Mouse (Mus musculus) E14TG2a.4 (cell line): ENCODE results near the gene Tnfrsf18.

Experiments used
- H3K27me3 ChIP-seq: 2 replicates; pipeline ENCODE4 v1.6.1; 2014; ENCODE audit warnings: low read length, control low read depth; ENCODE audit not compliant: insufficient read depth
- H3K36me3 ChIP-seq: 2 replicates; pipeline ENCODE4 v1.6.1; 2014; ENCODE audit warnings: low read length, control low read depth; ENCODE audit not compliant: insufficient read depth
- H3K4me1 ChIP-seq: replicated peaks from 2 replicates; pipeline ENCODE4 v1.6.1; 2014; ENCODE audit warnings: low read depth, low read length, control low read depth
- H3K4me3 ChIP-seq: replicated peaks from 2 replicates; pipeline ENCODE4 v1.5.1; 2014; ENCODE audit warnings: mild to moderate bottlenecking, low read length
- H3K9me3 ChIP-seq: 2 replicates; pipeline ENCODE4 v1.6.1; 2014; ENCODE audit warnings: low read length, control low read depth
- CTCF ChIP-seq: conservative IDR thresholded peaks from 2 replicates; pipeline ENCODE4 v1.5.1; 2014; ENCODE audit warnings: low read length
- NANOG ChIP-seq: IDR thresholded peaks from 2 replicates; pipeline ENCODE4 v1.6.1; 2014; ENCODE audit warnings: borderline replicate concordance, low read length, mixed read lengths
- POU5F1 ChIP-seq: IDR thresholded peaks from 2 replicates; pipeline ENCODE4 v1.6.1; 2014; ENCODE audit warnings: low read length, borderline replicate concordance

The Tnfrsf18 gene

GRCm38 (mm10) chr4:156004109-156004508 is 21.9 kb upstream of the Tnfrsf18 start:
- Histone ChIP-seq H3K36me3 (peaks cover 94% of the 10 kb centered on the region), H3K27me3 (no peaks in the 10 kb centered on the region), H3K4me1 (0 out of 2 replicates have a peak, but pooled peaks cover 4% of the 10 kb centered on the region), H3K9me3 (no peaks in the 10 kb centered on the region), H3K4me3 (no peak overlapping the region)
- TF ChIP-seq CTCF (no peak), NANOG (no peak), POU5F1 (no peak)

DNA sequence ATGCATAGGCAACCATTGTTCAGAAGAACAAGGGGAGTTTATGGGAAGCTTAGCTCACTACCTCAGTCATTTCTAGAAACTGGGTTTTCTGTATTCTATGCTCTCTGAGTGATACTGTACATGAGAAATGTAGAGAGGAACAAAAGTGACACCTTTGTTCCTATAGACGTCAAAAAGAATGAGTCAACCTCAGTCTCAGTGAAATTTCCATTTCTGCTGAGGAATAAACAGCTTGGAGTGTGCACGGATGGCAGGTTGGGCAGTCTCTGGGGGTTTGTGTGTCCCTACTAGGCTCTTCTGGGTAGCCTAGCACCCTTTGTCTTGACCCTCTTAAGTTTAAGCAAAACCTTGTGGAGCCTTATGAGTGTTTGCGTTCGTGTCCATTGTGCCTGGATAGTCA is 17.6 kb upstream of the Tnfrsf18 start:
- H3K4me1 ChIP-seq = peaks cover 7% of the 10 kb centered on the region; the same call in 1 of the 2 replicates
- H3K27me3 ChIP-seq = no peaks in the 10 kb centered on the region
- H3K9me3 ChIP-seq = no peaks in the 10 kb centered on the region
- no peak overlapping the region for H3K4me3 ChIP-seq
- TF ChIP-seq CTCF (no peak), NANOG (no peak), POU5F1 (no peak)
- peaks cover 98% of the 10 kb centered on the region for H3K36me3 ChIP-seq

DNA sequence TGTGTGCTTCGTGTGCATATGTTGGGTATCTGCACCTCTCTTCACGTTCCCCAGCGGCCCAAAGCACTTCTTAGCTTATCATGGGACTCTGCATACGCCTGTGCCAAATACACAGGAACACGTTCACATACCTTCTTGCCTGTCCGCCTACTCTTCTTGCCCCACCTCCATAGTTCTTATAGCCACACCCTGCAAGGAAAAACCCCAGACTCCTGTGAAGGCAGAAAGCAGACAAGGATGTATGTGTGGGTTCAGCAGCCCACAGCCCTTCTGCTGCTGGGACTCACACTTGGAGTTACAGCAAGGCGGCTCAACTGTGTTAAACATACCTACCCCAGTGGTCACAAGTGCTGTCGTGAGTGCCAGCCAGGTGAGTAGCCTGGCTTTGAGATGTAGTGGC is 12.3 kb upstream of the Tnfrsf18 start, which contains the start of gene Tnfrsf4:
TSS of gene Tnfrsf4 (plus strand) at position 207 of the 400 bp plus-strand sequence.
- no peak for TF ChIP-seq CTCF
- no peak for TF ChIP-seq NANOG
- no peak for TF ChIP-seq POU5F1

DNA sequence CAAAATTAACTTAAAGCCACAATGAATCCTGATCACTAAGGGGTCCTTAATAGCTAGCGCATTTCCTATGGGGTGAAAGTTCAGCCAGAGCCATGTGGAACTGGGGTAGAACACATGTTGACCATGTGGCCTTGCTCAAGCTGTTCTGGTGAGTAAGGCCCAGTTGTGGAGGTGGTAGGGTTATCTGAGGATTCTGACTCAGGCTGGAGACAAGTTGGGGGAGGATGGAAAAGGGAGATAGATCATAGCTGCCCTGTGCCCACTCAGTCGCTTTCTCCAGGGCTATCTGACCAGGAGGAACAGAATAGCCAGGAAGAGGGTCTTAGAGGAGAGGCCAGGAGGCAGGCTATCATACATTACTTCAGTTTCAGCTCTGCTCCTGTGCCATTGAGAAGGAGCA is 11.5 kb upstream of the Tnfrsf18 start:
- Histone ChIP-seq H3K4me1 (peaks cover 9% of the 10 kb centered on the region), H3K36me3 (peaks cover 68% of the 10 kb centered on the region), H3K4me3 (no peak overlapping the region), H3K27me3 (no peaks in the 10 kb centered on the region), H3K9me3 (no peaks in the 10 kb centered on the region)
- TF ChIP-seq POU5F1 (no peak), NANOG (no peak), CTCF (no peak)

More for the DNA sequence above, 12.3 kb upstream of the Tnfrsf18 start, which contains the start of gene Tnfrsf4:
- Histone ChIP-seq H3K9me3 (no peaks in the 10 kb centered on the region), H3K27me3 (no peaks in the 10 kb centered on the region), H3K4me1 (peaks cover 9% of the 10 kb centered on the region), H3K4me3 (no peak within 1 kb of the TSS), H3K36me3 (peaks cover 76% of the 10 kb centered on the region)

DNA sequence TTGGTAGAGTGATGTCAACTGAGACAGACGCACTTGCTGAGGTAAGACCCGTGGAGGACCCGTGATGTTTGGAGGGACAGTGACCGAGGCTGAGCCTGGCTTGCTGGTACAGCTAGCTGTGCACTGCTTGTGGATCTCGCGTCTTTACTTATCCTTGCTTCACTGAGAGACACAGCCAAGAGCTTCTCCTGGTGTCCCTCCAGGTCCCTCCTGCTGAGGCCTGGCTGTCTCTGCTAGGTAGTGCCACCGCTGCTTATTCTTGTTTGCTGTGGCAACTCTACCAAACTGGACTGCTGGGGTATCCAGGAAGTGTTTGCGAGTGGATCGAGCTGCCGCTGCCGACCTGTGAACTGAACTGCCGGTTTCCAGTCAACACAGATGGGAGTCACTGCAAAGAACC is 6.2 kb upstream of the Tnfrsf18 start:
- no peak for TF ChIP-seq CTCF
- no peak for TF ChIP-seq NANOG
- no peak for TF ChIP-seq POU5F1
- H3K4me3 ChIP-seq = no peak overlapping the region
- no peaks in the 10 kb centered on the region for H3K27me3 ChIP-seq

DNA sequence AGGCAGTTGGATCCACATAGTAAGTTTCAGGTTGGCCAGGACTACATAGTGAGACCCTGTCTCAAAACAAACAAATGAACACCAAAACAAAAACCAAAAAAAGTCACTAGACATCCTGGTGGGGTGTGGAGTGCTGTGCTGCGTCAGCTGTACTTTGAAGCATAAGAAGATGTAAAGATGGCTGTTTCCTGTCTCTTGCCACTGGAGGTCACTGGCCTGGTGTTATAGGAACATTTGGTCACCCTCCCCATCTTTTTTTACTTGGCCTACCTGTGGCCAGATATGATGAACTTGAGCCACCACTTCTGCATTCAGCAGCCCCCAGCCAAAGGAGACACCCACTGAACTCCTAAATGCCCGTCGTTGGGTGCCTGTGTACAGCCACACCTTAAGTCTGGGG is 4.6 kb upstream of the Tnfrsf18 start:
- Histone ChIP-seq H3K4me3 (no peak overlapping the region), H3K27me3 (no peaks in the 10 kb centered on the region)
- TF ChIP-seq CTCF (no peak), POU5F1 (no peak), NANOG (no peak)

More for the DNA sequence above, 6.2 kb upstream of the Tnfrsf18 start:
- H3K9me3 ChIP-seq = no peaks in the 10 kb centered on the region
- H3K36me3 ChIP-seq = peaks cover 19% of the 10 kb centered on the region; the same call in 1 of the 2 replicates
- peaks cover 18% of the 10 kb centered on the region for H3K4me1 ChIP-seq

GRCm38 (mm10) chr4:156021942-156022419 is 4.0 kb upstream of the Tnfrsf18 start:
- H3K36me3 ChIP-seq = peaks cover 20% of the 10 kb centered on the region
- TF ChIP-seq NANOG (no peak), POU5F1 (no peak), CTCF (no peak)
- peaks cover 28% of the 10 kb centered on the region for H3K4me1 ChIP-seq

More for the DNA sequence above, 4.6 kb upstream of the Tnfrsf18 start:
- H3K36me3 ChIP-seq = peaks cover 16% of the 10 kb centered on the region
- no peaks in the 10 kb centered on the region for H3K9me3 ChIP-seq
- peaks cover 27% of the 10 kb centered on the region for H3K4me1 ChIP-seq

GRCm38 (mm10) chr4:156023520-156023919 is 2.4 kb upstream of the Tnfrsf18 start:
- H3K27me3 ChIP-seq = no peaks in the 10 kb centered on the region
- H3K36me3 ChIP-seq = peaks cover 36% of the 10 kb centered on the region
- H3K9me3 ChIP-seq = no peaks in the 10 kb centered on the region
- H3K4me3 ChIP-seq = no peak overlapping the region
- H3K4me1 ChIP-seq = peaks cover 28% of the 10 kb centered on the region
- TF ChIP-seq NANOG (no peak), POU5F1 (no peak), CTCF (no peak)

More at GRCm38 (mm10) chr4:156021942-156022419, 4.0 kb upstream of the Tnfrsf18 start:
- H3K4me3 ChIP-seq = no peak overlapping the region
- H3K9me3 ChIP-seq = no peaks in the 10 kb centered on the region
- no peaks in the 10 kb centered on the region for H3K27me3 ChIP-seq

GRCm38 (mm10) chr4:156024184-156024583 is 1.8 kb upstream of the Tnfrsf18 start:
- H3K36me3 ChIP-seq = peaks cover 42% of the 10 kb centered on the region
- H3K9me3 ChIP-seq = no peaks in the 10 kb centered on the region
- H3K4me3 ChIP-seq = no peak overlapping the region
- H3K4me1 ChIP-seq = peaks cover 28% of the 10 kb centered on the region
- no peaks in the 10 kb centered on the region for H3K27me3 ChIP-seq
- TF ChIP-seq POU5F1 = no peak
